Mouse (Mus musculus) cerebellum, adult 11-12 months (tissue): ENCODE results near the gene Tgm2.

ENCODE experiments used
- DNase-seq: peaks from one replicate; pipeline ENCODE4 v3.0.0; 2022

The Tgm2 gene

GRCm38 (mm10) chr2:158139628-158140027 is 6.6 kb downstream of the Tgm2 start:
- DNase-seq: no peak

DNA sequence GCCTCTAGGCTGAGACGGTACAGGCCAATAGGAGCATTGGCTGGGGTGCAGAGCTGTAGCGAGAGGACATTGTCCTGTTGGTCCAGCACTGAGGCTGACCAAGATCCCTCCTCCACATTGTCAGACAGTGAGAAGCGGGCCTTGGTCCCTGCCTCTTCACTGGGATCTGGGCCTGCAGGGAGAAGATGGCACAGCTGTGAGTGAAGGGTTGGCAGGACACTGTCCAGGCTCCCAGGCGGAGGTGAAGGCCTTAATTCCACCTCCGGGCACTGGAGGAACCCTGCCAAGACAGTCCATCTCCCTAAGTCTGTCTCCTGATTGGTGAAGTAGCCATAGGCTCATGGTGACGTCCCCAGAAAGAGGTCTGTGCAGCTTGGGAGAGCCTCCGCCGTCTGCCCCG is 7.5 kb downstream of the Tgm2 start:
- DNase-seq: no peak

GRCm38 (mm10) chr2:158137771-158138170 is 8.5 kb downstream of the Tgm2 start:
- no peak for DNase-seq

DNA sequence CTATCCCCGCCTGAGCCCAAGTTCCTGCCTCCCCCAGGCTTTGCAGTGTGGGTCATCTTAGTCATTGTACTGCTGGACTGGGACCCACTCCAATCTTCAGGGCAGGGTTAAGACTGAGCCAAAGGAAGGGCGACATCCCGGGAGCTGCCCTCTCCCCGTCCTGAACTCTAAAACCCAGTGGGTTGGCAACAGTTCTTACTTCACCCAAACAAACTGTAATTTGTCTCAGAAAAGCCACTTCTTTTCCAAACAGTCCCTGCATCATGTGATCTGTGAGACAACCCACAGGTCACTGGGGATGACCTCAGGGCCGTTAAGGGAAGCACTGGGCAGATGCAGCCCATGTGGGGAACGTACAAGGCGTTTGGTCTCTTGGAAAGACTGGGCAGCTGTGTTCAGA is 10.0 kb downstream of the Tgm2 start:
- DNase-seq: no peak

DNA sequence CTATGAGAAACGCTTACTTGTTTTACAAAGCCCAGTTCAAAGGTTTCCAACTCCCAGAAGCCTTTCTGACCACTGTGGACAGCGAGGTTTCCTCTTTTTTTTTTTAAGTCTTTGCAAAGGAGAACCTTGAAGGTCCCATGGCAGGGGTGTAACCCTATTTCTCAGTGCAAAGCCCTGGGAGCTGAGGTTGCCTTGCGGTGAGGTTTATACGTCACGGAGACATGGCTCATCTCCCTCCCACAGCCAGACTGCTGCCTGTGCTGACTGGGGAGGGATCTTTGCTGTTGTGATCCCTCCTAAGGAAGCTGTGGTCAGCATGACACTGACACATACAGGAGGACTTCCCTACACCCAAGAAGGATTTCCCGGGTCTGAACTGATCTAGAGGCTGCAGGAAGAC is 13.2 kb downstream of the Tgm2 start:
- no peak for DNase-seq

GRCm38 (mm10) chr2:158132320-158132719 is 13.9 kb downstream of the Tgm2 start:
- DNase-seq: no peak

DNA sequence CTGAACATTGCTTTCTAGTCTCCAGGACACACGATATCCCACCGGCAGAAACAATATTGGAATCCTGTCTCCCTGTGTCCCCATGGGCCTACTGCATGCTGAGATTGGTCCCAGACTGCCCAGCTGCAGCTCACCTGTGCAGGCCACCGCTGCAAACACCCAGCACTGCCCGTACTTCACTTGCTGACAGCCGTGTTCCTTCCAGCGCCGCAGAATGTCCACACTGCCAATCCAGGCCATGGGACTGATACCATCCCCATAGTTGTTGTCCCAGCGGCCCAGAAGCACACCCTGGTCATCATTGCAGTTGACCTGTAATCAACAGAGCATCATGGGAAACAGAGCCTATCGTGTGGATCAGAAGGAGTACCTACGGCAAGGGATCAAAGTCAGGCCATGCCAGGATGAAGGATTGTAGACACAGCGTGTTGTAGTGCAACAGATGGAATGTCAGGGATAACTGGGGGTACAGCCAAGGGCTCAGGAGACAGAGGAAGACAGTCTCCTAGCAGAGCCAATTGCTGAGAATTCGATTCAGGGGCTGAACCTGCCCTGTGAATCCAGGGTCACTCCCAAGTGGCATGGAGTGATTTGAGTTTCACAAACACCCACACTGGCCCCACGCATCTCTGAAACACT is 14.9 kb downstream of the Tgm2 start:
- DNase-seq: peak; percentile 36

GRCm38 (mm10) chr2:158130391-158130986 is 15.7 kb downstream of the Tgm2 start:
- DNase-seq: peak; percentile 62

- no peak for DNase-seq
Observed at GRCm38 (mm10) chr2:158129291-158130002, 16.8 kb downstream of the Tgm2 start.

DNA sequence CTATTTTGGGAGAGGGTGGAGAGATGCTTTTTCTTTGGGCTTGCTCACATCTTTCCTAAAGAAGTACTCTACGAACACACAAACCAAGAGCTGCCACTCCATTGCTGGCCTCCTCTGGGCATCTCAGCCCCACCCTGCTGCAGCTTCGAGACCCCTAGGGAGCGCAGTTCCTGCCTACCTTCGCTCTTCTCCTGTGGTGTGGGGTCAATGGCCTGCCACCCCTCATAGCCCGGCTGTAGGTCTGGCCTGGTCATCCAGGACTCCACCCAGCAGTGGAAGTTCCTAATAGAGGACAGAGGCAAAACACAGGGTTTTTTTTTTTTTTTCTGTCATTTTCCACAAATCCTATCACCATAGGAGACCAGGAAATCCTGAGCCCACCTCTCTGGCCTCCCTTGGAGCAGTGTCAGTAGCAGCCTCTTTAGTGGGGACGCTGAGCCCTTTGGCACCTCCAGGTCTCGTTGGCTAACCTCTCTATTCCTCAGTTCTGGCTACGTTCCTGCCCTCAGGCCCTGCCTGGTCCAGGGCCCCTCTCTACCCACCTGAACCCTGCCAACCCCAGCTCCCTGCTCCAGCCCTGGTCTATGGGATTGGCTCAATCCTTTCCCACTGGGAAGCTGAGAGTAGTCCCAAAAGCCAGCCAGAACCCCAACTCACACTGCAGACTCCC is 17.6 kb downstream of the Tgm2 start:
- DNase-seq: no peak

- no peak for DNase-seq
Observed at GRCm38 (mm10) chr2:158127872-158128271, 18.4 kb downstream of the Tgm2 start.

DNA sequence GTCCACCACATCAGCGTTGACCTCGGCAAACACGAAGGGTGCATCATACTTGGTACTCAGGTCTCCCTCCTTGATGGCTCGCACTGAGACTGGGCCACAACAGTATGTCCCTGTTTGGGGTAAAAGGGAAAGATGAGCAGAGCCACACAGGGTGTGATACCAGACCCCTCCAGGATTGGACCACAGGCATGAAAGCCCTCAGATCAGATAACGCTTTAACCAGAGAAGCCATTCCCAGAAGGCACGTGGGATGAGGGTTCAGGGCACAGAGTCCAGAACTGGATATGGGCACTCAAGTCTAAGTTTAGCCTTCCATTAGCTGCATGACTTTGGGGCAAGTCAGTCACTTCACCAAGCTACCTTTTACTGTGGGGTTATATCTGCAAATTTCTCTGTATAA is 19.0 kb downstream of the Tgm2 start:
- DNase-seq: no peak

DNA sequence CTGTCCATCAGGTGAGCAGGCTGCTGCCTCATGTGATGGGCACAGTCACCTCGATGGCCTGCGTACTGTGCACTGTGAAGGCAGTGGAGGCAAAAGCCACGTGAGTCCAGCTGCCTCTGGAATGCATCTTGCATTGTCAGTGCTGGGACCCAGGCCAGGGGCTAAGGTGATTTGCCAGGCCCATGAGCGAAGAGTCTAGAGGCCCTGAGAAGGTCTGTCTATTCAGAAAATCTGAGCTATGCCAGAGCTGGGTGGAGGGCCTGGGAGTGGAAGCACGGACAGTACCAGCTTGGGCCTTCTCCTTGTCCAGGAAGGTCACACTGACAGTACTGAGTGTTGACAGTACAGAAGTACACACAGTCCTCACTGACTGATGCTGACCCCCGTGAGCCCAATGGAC is 23.4 kb downstream of the Tgm2 start:
- DNase-seq: no peak

DNA sequence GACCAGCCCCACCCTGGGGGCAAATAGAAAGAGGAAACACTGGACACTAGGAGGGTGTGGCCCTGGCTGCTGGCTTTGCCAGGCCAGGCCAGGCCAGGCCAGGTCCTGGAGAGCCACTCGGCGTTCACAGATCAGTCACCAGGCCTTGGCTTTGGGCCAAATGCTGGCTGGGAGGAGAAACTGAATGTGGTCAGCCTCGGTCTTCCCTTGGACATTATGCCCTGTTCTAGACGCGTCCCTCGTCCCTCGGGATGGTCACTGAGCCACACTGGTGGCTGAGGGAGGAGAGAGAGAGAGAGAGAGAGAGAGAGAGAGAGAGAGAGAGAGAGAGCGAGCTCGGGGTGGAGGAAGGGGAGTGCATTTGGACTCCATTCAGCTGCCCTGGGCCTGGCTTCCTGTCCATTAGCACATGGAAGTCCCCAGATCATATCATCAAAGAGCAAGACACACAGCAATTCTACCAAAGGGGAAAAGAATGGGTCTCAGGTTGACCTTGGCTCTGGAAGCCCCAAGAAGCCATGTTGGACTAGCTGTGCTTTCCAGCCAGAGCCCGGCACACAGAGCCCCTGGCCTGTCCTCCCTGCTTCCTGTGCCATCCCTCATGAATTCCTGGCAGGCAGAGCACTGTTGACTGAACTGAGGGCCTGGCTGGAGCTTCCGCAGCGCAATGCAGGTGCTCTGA is 24.4 kb downstream of the Tgm2 start:
- DNase-seq: peak; percentile 59

GRCm38 (mm10) chr2:158120868-158121267 is 25.4 kb downstream of the Tgm2 start:
- DNase-seq: no peak

DNA sequence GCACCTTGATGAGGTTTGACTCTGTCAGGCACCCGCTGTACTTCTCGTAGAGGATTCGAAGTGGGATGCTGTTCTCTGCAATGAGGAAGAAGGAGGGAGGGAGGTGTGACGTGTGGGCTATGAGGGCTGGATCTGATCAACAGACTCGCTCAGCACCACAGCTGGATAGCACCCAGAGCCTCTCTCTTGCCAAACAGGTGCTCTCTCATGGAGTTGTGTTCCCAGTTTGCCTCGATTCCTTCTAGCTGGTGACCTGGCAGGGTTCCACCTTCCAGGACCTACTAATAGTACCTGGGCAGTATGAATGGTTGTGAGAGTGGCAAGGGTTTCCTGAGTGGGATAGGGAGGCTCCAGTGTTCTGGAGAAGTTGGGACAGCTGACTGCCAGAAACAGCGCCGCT is 26.0 kb downstream of the Tgm2 start:
- no peak for DNase-seq

DNA sequence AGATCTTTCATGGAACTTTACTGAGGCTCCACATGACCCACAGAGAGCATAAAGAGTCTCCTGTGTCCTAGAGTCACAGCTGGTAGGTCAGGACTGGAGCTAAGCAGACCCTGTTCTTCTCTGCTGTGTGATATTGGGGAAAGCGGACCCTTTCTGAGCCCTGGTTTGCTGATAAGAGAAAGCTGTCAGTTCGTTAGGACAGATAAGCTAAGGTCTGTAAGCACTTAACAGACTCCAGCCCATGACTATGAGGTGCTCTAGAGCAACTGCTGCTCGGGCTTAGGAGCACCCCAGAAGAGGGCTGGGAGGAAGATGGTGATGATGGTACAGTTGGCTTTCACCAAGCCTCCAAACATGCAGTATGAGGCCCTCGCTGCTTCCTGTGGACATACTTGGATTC is 27.1 kb downstream of the Tgm2 start:
- DNase-seq: no peak

DNA sequence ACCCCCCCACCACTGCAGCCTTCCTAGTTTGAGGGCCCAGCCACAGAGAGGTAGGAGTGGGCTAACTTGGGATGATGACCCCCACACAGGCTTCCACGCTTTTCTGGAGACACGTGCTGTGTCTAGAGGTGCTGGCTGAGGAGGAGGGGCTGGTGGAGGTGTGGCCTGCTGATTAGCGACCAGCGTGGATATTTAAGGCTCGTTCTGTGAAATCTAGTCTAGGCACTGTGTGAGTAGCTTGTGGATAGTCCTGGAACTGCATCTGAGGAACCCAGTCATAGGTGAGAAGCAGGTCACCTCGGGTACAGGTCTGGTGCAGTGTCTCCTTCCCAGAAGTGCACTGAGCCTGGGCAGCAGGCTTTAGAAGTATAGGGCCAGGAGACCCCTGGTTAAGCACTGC is 29.6 kb downstream of the Tgm2 start:
- DNase-seq: no peak

- no peak for DNase-seq
Observed at GRCm38 (mm10) chr2:158115838-158116453, 30.3 kb downstream of the Tgm2 start.

GRCm38 (mm10) chr2:158114931-158115330 is 31.3 kb downstream of the Tgm2 start:
- DNase-seq: no peak

DNA sequence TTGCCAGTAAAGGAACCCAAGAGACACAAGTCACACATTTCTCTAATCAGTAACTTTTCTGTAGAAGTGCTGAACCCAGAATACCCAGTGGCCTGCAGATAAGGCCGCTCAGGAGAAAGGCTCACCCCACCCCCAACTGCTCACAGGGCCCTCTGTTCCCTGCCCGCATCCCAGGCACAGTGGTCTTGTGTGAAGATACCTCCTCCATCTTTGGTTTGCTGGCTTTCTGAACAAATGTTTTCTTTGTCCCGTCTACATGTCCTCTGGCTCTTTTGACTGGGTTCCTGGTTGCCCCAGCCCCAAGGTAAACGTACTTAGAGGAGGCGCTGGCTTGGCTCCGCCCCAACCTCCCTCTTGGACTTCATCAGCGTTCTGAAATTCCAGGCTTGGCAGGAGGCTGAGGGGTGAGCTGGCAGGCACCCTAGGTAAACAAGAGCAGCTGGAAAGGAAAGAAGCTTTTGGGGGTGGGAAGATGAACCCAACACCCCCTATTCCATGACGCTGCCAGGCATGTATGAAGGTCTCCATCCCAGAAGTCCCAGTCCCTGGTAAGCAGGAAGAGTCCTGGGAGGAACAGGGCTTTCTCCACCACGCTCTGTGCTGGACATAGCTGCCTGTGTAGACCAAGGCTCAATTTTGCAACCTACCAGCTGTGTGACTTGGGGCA is 32.5 kb downstream of the Tgm2 start:
- DNase-seq: no peak

- no peak for DNase-seq
Observed at GRCm38 (mm10) chr2:158109516-158109915, 36.7 kb downstream of the Tgm2 start.
